Mouse (Mus musculus): ENCODE measurements around the gene Dr1. TPM values are rescaled to one million over a fixed set of nuclear protein-coding genes. Genes with fewer than 3 reads are reported as not detected.

The Dr1 gene
- total RNA-seq, 2 experiments from 2014 or later: 48.1 to 56.8 TPM

Other genes with a start within 250 kb of the Dr1 start
- 10 to 100 TPM; 44.8 to 45.4 TPM for gene Mtf2, start 203.2 kb upstream of the Dr1 start, total RNA-seq (2021)
- 10 to 100 TPM; 22.6 to 25.2 TPM for gene Tmed5, start 136.3 kb upstream of the Dr1 start, total RNA-seq (2021)
- 1 to 10 TPM; 1.4 to 1.9 TPM for gene Ccdc18, start 136.0 kb upstream of the Dr1 start, total RNA-seq (2021)
- gene Pigg, start 43.7 kb downstream of the Dr1 start, total RNA-seq (2021): 10 to 100 TPM in 1 of 2 experiments, 1 to 10 TPM in 1; 9.3 to 10.7 TPM
- gene Gm42517, start 99.0 kb downstream of the Dr1 start, total RNA-seq (2021): 10 to 100 TPM; 67.5 to 69.3 TPM
- gene Pde6b, start 119.5 kb downstream of the Dr1 start, total RNA-seq (2021): under 1 TPM in 1 of 2 experiments, not detected in 1; 0.43 TPM
- 100 to 1,000 TPM; 331 to 343 TPM for gene Atp5k, start 165.6 kb downstream of the Dr1 start, total RNA-seq (2021)
- under 1 TPM; 0.58 to 0.98 TPM for gene Mfsd7a, start 180.0 kb downstream of the Dr1 start, total RNA-seq (2021)
- 10 to 100 TPM; 57.2 to 60.4 TPM for gene Pcgf3, start 192.3 kb downstream of the Dr1 start, total RNA-seq (2021)

All from layer of hippocampus, postnatal 14 days (tissue).